Mouse (Mus musculus): Measurements from ENCODE around the gene Cacnb4.

- TF ChIP-seq POLR2A (IDR thresholded peaks at IDR 0.05; ENCODE audit: control insufficient read depth, low read depth, low read length) (no peak), CTCF (IDR thresholded peaks at IDR 0.05; ENCODE audit: control insufficient read depth, insufficient read depth, insufficient replicate concordance, low read depth, low read length) (no peak)
These were observed 23.7 kb upstream of the Cacnb4 start for GRCm38 (mm10) chr2:52700352-52700751.
